Mouse (Mus musculus) limb, embryonic 11.5 days (tissue): Measurements from ENCODE around the gene Soat1. TPM values are rescaled to one million over a fixed set of nuclear protein-coding genes. Genes with fewer than 3 reads are reported as not detected.
"Not testable (repeated sequence)": the region's sequence is repeated elsewhere in the genome, so short reads cannot be mapped to it uniquely, and the experiment has no call there.

ENCODE experiments used
- ATAC-seq: fragments of 200-750 bp; cut with Nextera tagmentation; 2 replicates; pipeline ENCODE4 v1.8.0; 2017; ENCODE audit warnings: low read depth; ENCODE audit not compliant: insufficient number of reproducible peaks, low FRiP score, low TSS enrichment
- DNase-seq: peaks from one replicate; pipeline ENCODE4 v3.0.0-alpha.2; 2015; ENCODE audit warnings: low spot score
- H3K27ac ChIP-seq: fragments of 300-500 bp; sonication (generic); replicated peaks from 2 replicates; pipeline ENCODE4 v1.5.1; 2014; ENCODE audit warnings: low read depth, mild to moderate bottlenecking, low read length
- H3K27me3 ChIP-seq: fragments of 300-500 bp; sonication (generic); 2 replicates; pipeline ENCODE4 v1.6.1; 2014; ENCODE audit warnings: mild to moderate bottlenecking, low read length, mixed read lengths; ENCODE audit not compliant: control insufficient read depth, insufficient read depth
- H3K36me3 ChIP-seq: fragments of 300-500 bp; sonication (generic); 2 replicates; pipeline ENCODE4 v1.6.1; 2014; ENCODE audit warnings: mild to moderate bottlenecking, low read length, moderate library complexity, mixed read lengths; ENCODE audit not compliant: control insufficient read depth, insufficient read depth
- H3K4me1 ChIP-seq: fragments of 300-500 bp; sonication (generic); 2 replicates; pipeline ENCODE4 v1.6.1; 2014; ENCODE audit warnings: low read length, mixed read lengths; ENCODE audit not compliant: control insufficient read depth, insufficient read depth
- H3K4me2 ChIP-seq: fragments of 300-500 bp; sonication (generic); 2 replicates; pipeline ENCODE4 v1.6.1; 2014; ENCODE audit warnings: low read depth, mild to moderate bottlenecking, moderate library complexity; ENCODE audit not compliant: severe bottlenecking
- H3K4me3 ChIP-seq: fragments of 300-500 bp; sonication (generic); 2 replicates; pipeline ENCODE4 v1.5.1; 2014; ENCODE audit warnings: low read depth, low read length
- H3K9ac ChIP-seq: fragments of 300-500 bp; sonication (generic); 2 replicates; pipeline ENCODE4 v1.6.1; 2014; ENCODE audit warnings: mild to moderate bottlenecking, low read length
- H3K9me3 ChIP-seq: fragments of 300-500 bp; sonication (generic); 2 replicates; pipeline ENCODE4 v1.6.1; 2016; ENCODE audit warnings: low read length; ENCODE audit not compliant: control insufficient read depth
- WGBS: fragments of 180-500 bp; shearing (Covaris S2); extraction: QIAGEN DNeasy Blood & Tissue Kit; methylation state at CpG from one replicate; pipeline ENCODE4 v1.1.7; 2014; 5-methylcytosine and 5-hydroxymethylcytosine counted together
- polyA plus RNA-seq: library from polyadenylated mRNA; unstranded; fragments of >200 nt; fragmentation: Nextera tagmentation; extraction: Ambion mirVana; gene quantifications from 2 replicates; pipeline ENCODE4 v1.2.1, GENCODE M21; 2014

The Soat1 gene
- 27.6 TPM in 2 replicates for polyA plus RNA-seq

- DNase-seq (peak; percentile 93), ATAC-seq (peak; percentile 94)
- WGBS, result under 1% methylated on average over 44 of the region's 46 CpGs
- Histone ChIP-seq H3K36me3 (no peaks in the 10 kb centered on the region), H3K9me3 (no peaks in the 10 kb centered on the region), H3K9ac (peak within 1 kb of the TSS; percentile 91), H3K4me2 (peak within 1 kb of the TSS; percentile 55), H3K4me3 (peak within 1 kb of the TSS; percentile 85), H3K27ac (peak within 1 kb of the TSS; percentile 58; the same call in 1 of the 2 replicates), H3K27me3 (no peaks in the 10 kb centered on the region), H3K4me1 (0 out of 2 replicates have a peak, but pooled peaks cover 5% of the 10 kb centered on the region)
Measured at GRCm38 (mm10) chr1:156473961-156474503, at the start of gene Soat1. Soat1 (minus strand) TSS chr1:156474331.

DNA sequence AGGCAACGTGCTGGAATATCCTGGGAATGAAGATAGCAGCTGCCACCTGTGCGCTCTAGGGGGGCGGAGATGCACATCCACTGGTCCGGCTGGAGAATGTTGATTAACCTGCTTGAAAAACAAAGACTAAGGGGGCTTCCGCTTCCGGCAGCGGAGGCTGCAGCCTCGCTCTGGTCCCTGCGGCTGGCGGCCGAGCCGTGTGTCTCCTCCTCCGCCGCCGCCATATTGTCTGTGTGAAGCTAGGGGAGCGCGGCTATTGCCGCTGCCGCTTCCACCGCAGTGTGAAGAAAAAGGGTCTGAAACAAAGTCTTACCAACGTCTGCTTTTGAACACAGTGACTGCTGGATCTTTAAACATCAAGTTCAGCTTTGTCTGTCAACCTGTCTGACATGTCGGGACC lies 49.7 kb upstream of the Soat1 start, which contains the start of gene Gm10031:
Gm10031 (plus strand) TSS at position 171 of the 400 bp plus-strand sequence.
- H3K27ac ChIP-seq, H3K27me3 ChIP-seq, H3K4me3 ChIP-seq, ATAC-seq, H3K4me1 ChIP-seq, H3K4me2 ChIP-seq, H3K9ac ChIP-seq, H3K36me3 ChIP-seq, DNase-seq, H3K9me3 ChIP-seq: not testable (repeated sequence)
- WGBS, result 95% methylated on average over 19 of the region's 22 CpGs

DNA sequence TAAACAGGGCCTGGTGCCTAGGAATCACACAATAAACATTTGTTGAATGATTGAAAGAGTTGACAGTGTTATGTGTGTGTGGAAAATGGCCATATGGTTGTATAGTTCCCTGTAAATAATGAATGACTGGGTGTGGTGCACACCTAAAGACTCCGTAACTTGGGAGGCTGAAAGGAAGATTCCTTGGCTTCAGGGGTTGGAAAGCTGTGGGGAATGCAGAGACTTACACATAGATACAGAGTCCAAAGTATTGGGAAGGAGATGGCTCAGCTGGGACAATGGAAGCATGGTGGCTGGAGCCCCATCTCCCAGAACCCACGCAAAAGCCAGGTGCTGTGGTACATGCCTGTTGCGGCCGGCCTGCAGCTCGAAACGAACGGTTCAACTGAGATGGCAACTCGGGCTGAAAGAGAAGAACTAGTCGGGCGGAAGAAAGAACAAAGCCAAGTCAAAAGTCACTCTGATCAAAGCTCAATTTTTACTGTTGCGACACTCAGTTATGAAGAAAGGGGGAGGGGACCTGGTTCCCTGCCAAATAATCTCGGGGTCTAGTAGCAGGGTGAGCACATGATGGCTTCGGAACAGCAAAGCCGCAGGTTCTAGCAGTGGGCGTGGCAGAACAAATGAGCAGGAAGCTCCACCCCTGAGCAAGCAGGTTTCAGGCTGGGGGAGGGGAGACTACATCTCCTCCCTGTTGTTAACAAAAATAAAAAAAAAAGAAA lies 47.8 kb upstream of the Soat1 start:
- H3K27ac ChIP-seq, result no peak overlapping the region
- 75% methylated on average over 15 of the region's 15 CpGs for WGBS
- H3K4me1 ChIP-seq, result no peaks in the 10 kb centered on the region
- H3K9ac ChIP-seq, result no peak overlapping the region
- DNase-seq (no peak), ATAC-seq (no peak)
- H3K27me3 ChIP-seq, result no peaks in the 10 kb centered on the region
- H3K4me3 ChIP-seq, result no peak overlapping the region
- H3K36me3 ChIP-seq, result no peaks in the 10 kb centered on the region
- H3K4me2 ChIP-seq, result no peak overlapping the region
- no peaks in the 10 kb centered on the region for H3K9me3 ChIP-seq

GRCm38 (mm10) chr1:156520136-156520780 lies 46.1 kb upstream of the Soat1 start:
- H3K9ac ChIP-seq, result no peak overlapping the region
- H3K36me3 ChIP-seq, result no peaks in the 10 kb centered on the region
- no peaks in the 10 kb centered on the region for H3K9me3 ChIP-seq
- H3K4me3 ChIP-seq, result no peak overlapping the region
- no peak for DNase-seq
- 87% methylated on average over 3 of the region's 3 CpGs for WGBS
- no peaks in the 10 kb centered on the region for H3K27me3 ChIP-seq
- no peak overlapping the region for H3K4me2 ChIP-seq
- no peak for ATAC-seq
- no peaks in the 10 kb centered on the region for H3K4me1 ChIP-seq
- H3K27ac ChIP-seq, result no peak overlapping the region

DNA sequence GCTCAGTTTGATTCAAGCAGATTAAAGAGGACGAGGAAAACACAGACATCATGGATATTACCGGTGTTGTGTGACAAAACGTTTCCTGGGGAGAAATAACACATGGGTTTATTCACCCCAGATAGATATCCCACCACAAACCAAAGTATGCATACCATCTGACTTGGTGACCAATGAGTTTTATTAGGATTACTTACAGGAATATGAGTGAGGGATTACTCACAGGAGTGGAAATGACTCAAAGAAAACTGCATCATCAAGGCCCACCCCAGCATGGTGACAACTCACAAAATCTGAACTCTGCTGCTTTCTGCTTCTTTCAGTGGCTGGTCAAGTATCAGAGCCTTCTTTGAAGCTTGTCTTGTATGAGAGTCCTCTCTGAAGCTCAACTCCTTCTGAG lies 33.6 kb upstream of the Soat1 start:
- Histone ChIP-seq H3K9me3 (no peaks in the 10 kb centered on the region), H3K4me2 (no peak overlapping the region), H3K27me3 (no peaks in the 10 kb centered on the region), H3K4me3 (no peak overlapping the region), H3K4me1 (no peaks in the 10 kb centered on the region), H3K9ac (no peak overlapping the region), H3K36me3 (no peaks in the 10 kb centered on the region), H3K27ac (no peak overlapping the region)
- WGBS, result 81% methylated on average over 3 of the region's 3 CpGs
- ATAC-seq (no peak), DNase-seq (no peak)

GRCm38 (mm10) chr1:156505901-156506300 lies 31.8 kb upstream of the Soat1 start:
- H3K4me1 ChIP-seq, result no peaks in the 10 kb centered on the region
- DNase-seq, result no peak

GRCm38 (mm10) chr1:156504945-156505523 lies 30.9 kb upstream of the Soat1 start:
- no peak for ATAC-seq
- no peak for DNase-seq
- no peaks in the 10 kb centered on the region for H3K36me3 ChIP-seq
- no peaks in the 10 kb centered on the region for H3K27me3 ChIP-seq
- WGBS, result 74% methylated on average over 5 of the region's 5 CpGs
- no peaks in the 10 kb centered on the region for H3K4me1 ChIP-seq
- no peak overlapping the region for H3K4me3 ChIP-seq
- H3K9ac ChIP-seq, result no peak overlapping the region
- H3K9me3 ChIP-seq, result no peaks in the 10 kb centered on the region
- no peak overlapping the region for H3K27ac ChIP-seq
- H3K4me2 ChIP-seq, result no peak overlapping the region

More at GRCm38 (mm10) chr1:156505901-156506300, 31.8 kb upstream of the Soat1 start:
- no peak overlapping the region for H3K4me2 ChIP-seq
- no peaks in the 10 kb centered on the region for H3K9me3 ChIP-seq
- no peaks in the 10 kb centered on the region for H3K36me3 ChIP-seq
- no peak overlapping the region for H3K9ac ChIP-seq
- no peaks in the 10 kb centered on the region for H3K27me3 ChIP-seq
- H3K27ac ChIP-seq, result no peak overlapping the region
- no peak for ATAC-seq
- no peak overlapping the region for H3K4me3 ChIP-seq
- WGBS, result 80% methylated on average over 2 of the region's 2 CpGs

DNA sequence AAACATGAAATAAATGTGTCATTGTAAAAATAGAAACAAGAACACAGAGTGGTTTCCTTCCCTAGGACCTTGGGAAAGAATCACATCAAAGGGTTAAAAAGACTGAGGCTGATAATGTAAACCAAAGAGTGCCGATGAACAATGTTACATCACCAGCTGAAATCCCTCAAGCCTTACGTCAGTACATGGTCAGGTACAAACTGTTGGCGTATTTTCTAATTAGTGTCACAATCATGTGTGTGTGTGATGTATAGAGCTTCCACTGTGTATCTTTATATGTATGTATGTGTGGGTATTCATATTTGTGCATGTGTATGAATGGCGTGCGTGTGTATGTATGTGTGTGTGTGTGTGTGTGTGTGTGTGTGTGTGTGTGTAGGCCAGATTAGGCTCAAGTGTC lies 22.8 kb upstream of the Soat1 start:
- 83% methylated on average over 5 of the region's 5 CpGs for WGBS
- H3K4me3 ChIP-seq, result no peak overlapping the region

More for the DNA sequence above, 22.8 kb upstream of the Soat1 start:
- no peak overlapping the region for H3K9ac ChIP-seq
- H3K4me2 ChIP-seq, result no peak overlapping the region
- no peaks in the 10 kb centered on the region for H3K4me1 ChIP-seq
- ATAC-seq (no peak), DNase-seq (no peak)
- no peaks in the 10 kb centered on the region for H3K9me3 ChIP-seq
- no peak overlapping the region for H3K27ac ChIP-seq
- no peaks in the 10 kb centered on the region for H3K27me3 ChIP-seq
- no peaks in the 10 kb centered on the region for H3K36me3 ChIP-seq
